In genomic region chr1:89107466-89107865, GRCm38 (mm10) we compare ENCODE assay signal across 13 mouse cellular contexts. TPM values are rescaled to one million over a fixed set of nuclear protein-coding genes. Genes with fewer than 3 reads are reported as not detected.
DNase-seq lines count a peak whose midpoint lies in the region; ATAC-seq and TF ChIP-seq lines count a peak whose summit lies in the region.
"Had no signal": no experiment of that assay in that cellular context is flagged by ENCODE, and none has a peak within 500 bp of the region (broad histone marks: within the 10 kb centered on the region; RNA-seq: fewer than 3 reads in every experiment).

No protein-coding gene starts in this region.

- no peaks in the 10 kb centered on the region for H3K9me3 ChIP-seq in embryonic facial prominence, embryonic 11.5 days (replicated peaks; ENCODE audit: control insufficient read depth, low read length)

- H3K4me3 ChIP-seq in kidney, adult 2 months (ENCODE audit: insufficient read depth, low read depth, low read length): no peak overlapping the region
- no peak overlapping the region for H3K4me3 ChIP-seq in embryonic facial prominence, embryonic 11.5 days (ENCODE audit: low read depth, low read length)

- DNase-seq in heart, adult 11 months: peak; percentile 75
- DNase-seq in heart, adult 8-10 months (ENCODE audit: low spot score): no peak
- peak; percentile 56 for DNase-seq in kidney, adult 2 months
- no peak for DNase-seq in kidney, postnatal 4 days
- DNase-seq in embryonic facial prominence, embryonic 11.5 days (ENCODE audit: low spot score): no peak
- DNase-seq in kidney, postnatal 36 days: peak; percentile 43 to 45
- DNase-seq in frontal cortex, postnatal 10 days (ENCODE audit: low spot score in 2 of 2): no peak
- DNase-seq in right cerebral cortex, postnatal 14 days: no peak
- DNase-seq: cerebellum, adult 11-12 months; gastrocnemius, postnatal 10 days; spleen, adult 18-20 months had no signal

- no peaks in the 10 kb centered on the region for H3K27me3 ChIP-seq in kidney, adult 2 months (replicated peaks; ENCODE audit: control insufficient read depth, insufficient read depth, low read length)
- H3K27me3 ChIP-seq in embryonic facial prominence, embryonic 11.5 days (ENCODE audit: control insufficient read depth, insufficient read depth, low read length): no peaks in the 10 kb centered on the region

- H3K27ac ChIP-seq in kidney, adult 2 months (ENCODE audit: insufficient read depth, low read depth, low read length): peak overlapping the region; percentile 62
- peak overlapping the region; percentile 67; the same call in 1 of the 2 replicates for H3K27ac ChIP-seq in embryonic facial prominence, embryonic 11.5 days (replicated peaks; ENCODE audit: low read depth, low read length)

- ATAC-seq in embryonic facial prominence, embryonic 11.5 days (replicated peaks; ENCODE audit: insufficient number of reproducible peaks, low FRiP score, low TSS enrichment, low read depth): no peak
- ATAC-seq: forebrain, embryonic 14.5 days had no signal

- H3K9ac ChIP-seq in embryonic facial prominence, embryonic 11.5 days (replicated peaks; ENCODE audit: low read length): no peak overlapping the region

- 47% methylated on average over 6 of the region's 6 CpGs for WGBS in kidney, adult 2 months
- WGBS in embryonic facial prominence, embryonic 11.5 days: 41% methylated on average over 6 of the region's 6 CpGs

- no peak overlapping the region for H3K4me2 ChIP-seq in embryonic facial prominence, embryonic 11.5 days (ENCODE audit: low read depth, low read length)
- H3K4me2 ChIP-seq: liver, embryonic 11.5 days had no signal

- TF ChIP-seq POLR2A in kidney, adult 2 months (IDR thresholded peaks at IDR 0.05; ENCODE audit: low read depth, low read length): no peak

- H3K36me3 ChIP-seq in kidney, adult 2 months (ENCODE audit: control insufficient read depth, insufficient read depth, low read length): no peaks in the 10 kb centered on the region
- H3K36me3 ChIP-seq in embryonic facial prominence, embryonic 11.5 days (replicated peaks; ENCODE audit: control insufficient read depth, insufficient read depth, low read depth, low read length): no peaks in the 10 kb centered on the region

- H3K4me1 ChIP-seq in kidney, adult 2 months (ENCODE audit: control insufficient read depth, insufficient read depth, low read length): peaks cover 46% of the 10 kb centered on the region
- H3K4me1 ChIP-seq in embryonic facial prominence, embryonic 11.5 days (ENCODE audit: control insufficient read depth, insufficient read depth, low read length): peaks cover 16% of the 10 kb centered on the region

- TF ChIP-seq CTCF in kidney, adult 2 months (conservative IDR thresholded peaks at IDR 0.05; ENCODE audit: insufficient read depth, insufficient read length, low read depth, low read length): no peak

RNA-seq across cellular contexts. Expression of gene Sh3bp4, which starts 37.3 kb away (rescaled TPM):
- total RNA-seq in heart, adult 8-10 months (2022): 10 to 100 TPM in 2 of 4 experiments, 1 to 10 TPM in 2; 7.2 to 13.4 (median 9.7) TPM
- 14.8 and 18.1 TPM in 2 replicates for polyA plus RNA-seq in kidney, adult 2 months (2012; rRNA removed)
- polyA plus RNA-seq in embryonic facial prominence, embryonic 11.5 days (2014; fragmentation: Nextera tagmentation; extraction: Ambion mirVana): 22.0 and 25.2 TPM in 2 replicates

Comparison
In these comparisons a context has a peak if more than half of its experiments do, and no peak if none do; other contexts are left out.
1. DNase-seq: peak in heart, adult 11 months (single experiment), kidney, adult 2 months (single experiment) and kidney, postnatal 36 days (2 of 2); none in heart, adult 8-10 months (single experiment), kidney, postnatal 4 days (0 of 2), embryonic facial prominence, embryonic 11.5 days (single experiment), frontal cortex, postnatal 10 days (0 of 2) and right cerebral cortex, postnatal 14 days (single experiment).